Mouse (Mus musculus): ENCODE measurements around the gene Gpd2. TPM values are rescaled to one million over a fixed set of nuclear protein-coding genes. Genes with fewer than 3 reads are reported as not detected.

Gene Gpd2
- polyA plus RNA-seq, 1 experiment from 2014 or later: 21.1 TPM

GRCm38 (mm10) chr2:57378147-57378889, 140.9 kb downstream of the Gpd2 start:
- H3K4me2 ChIP-seq (ENCODE audit: low read depth, low read length): no peak overlapping the region
- H3K27ac ChIP-seq (ENCODE audit: low read depth, low read length): no peak overlapping the region
- no peaks in the 10 kb centered on the region for H3K9me3 ChIP-seq (ENCODE audit: control insufficient read depth, low read length)
- no peaks in the 10 kb centered on the region for H3K27me3 ChIP-seq (ENCODE audit: control insufficient read depth, insufficient read depth, low read length)
- WGBS: 6% methylated on average over 8 of the region's 8 CpGs
- H3K36me3 ChIP-seq (ENCODE audit: control insufficient read depth, insufficient read depth, low read length): no peaks in the 10 kb centered on the region
- no peak for ATAC-seq (ENCODE audit: low read depth)
- no peak overlapping the region for H3K4me3 ChIP-seq (ENCODE audit: low read depth, low read length)
- peaks cover 8% of the 10 kb centered on the region; the same call in 1 of the 2 replicates for H3K4me1 ChIP-seq (ENCODE audit: control insufficient read depth, insufficient read depth, low read length)
- no peak overlapping the region for H3K9ac ChIP-seq (replicated peaks; ENCODE audit: low read depth, low read length)

- no peak for ATAC-seq (ENCODE audit: low read depth)
- 92% methylated on average over 2 of the region's 2 CpGs for WGBS
- no peaks in the 10 kb centered on the region for H3K9me3 ChIP-seq (ENCODE audit: control insufficient read depth, low read length)
Observed at GRCm38 (mm10) chr2:57384625-57385024, 147.2 kb downstream of the Gpd2 start.

GRCm38 (mm10) chr2:57387816-57388215, 150.4 kb downstream of the Gpd2 start:
- no peak overlapping the region for H3K27ac ChIP-seq (ENCODE audit: low read depth, low read length)
- no peak overlapping the region for H3K4me2 ChIP-seq (ENCODE audit: low read depth, low read length)

More at GRCm38 (mm10) chr2:57384625-57385024, 147.2 kb downstream of the Gpd2 start:
- H3K27me3 ChIP-seq (ENCODE audit: control insufficient read depth, insufficient read depth, low read length): no peaks in the 10 kb centered on the region
- no peak overlapping the region for H3K27ac ChIP-seq (ENCODE audit: low read depth, low read length)
- H3K9ac ChIP-seq (replicated peaks; ENCODE audit: low read depth, low read length): no peak overlapping the region
- H3K36me3 ChIP-seq (ENCODE audit: control insufficient read depth, insufficient read depth, low read length): no peaks in the 10 kb centered on the region
- H3K4me1 ChIP-seq (ENCODE audit: control insufficient read depth, insufficient read depth, low read length): no peaks in the 10 kb centered on the region
- no peak overlapping the region for H3K4me2 ChIP-seq (ENCODE audit: low read depth, low read length)
- H3K4me3 ChIP-seq (ENCODE audit: low read depth, low read length): no peak overlapping the region

GRCm38 (mm10) chr2:57395071-57395470, 157.6 kb downstream of the Gpd2 start:
- WGBS: 88% methylated on average over 4 of the region's 4 CpGs
- Histone ChIP-seq H3K36me3 (ENCODE audit: control insufficient read depth, insufficient read depth, low read length) (no peaks in the 10 kb centered on the region), H3K27me3 (ENCODE audit: control insufficient read depth, insufficient read depth, low read length) (no peaks in the 10 kb centered on the region), H3K9me3 (ENCODE audit: control insufficient read depth, low read length) (no peaks in the 10 kb centered on the region), H3K27ac (ENCODE audit: low read depth, low read length) (no peak overlapping the region), H3K4me3 (ENCODE audit: low read depth, low read length) (no peak overlapping the region), H3K9ac (replicated peaks; ENCODE audit: low read depth, low read length) (no peak overlapping the region), H3K4me2 (ENCODE audit: low read depth, low read length) (no peak overlapping the region), H3K4me1 (ENCODE audit: control insufficient read depth, insufficient read depth, low read length) (no peaks in the 10 kb centered on the region)
- no peak for ATAC-seq (ENCODE audit: low read depth)

More at GRCm38 (mm10) chr2:57387816-57388215, 150.4 kb downstream of the Gpd2 start:
- peak; percentile 78; the same call in 1 of the 2 replicates for ATAC-seq (ENCODE audit: low read depth)
- 10% methylated on average over 7 of the region's 7 CpGs for WGBS
- Histone ChIP-seq H3K27me3 (ENCODE audit: control insufficient read depth, insufficient read depth, low read length) (no peaks in the 10 kb centered on the region), H3K4me3 (ENCODE audit: low read depth, low read length) (no peak overlapping the region), H3K9ac (replicated peaks; ENCODE audit: low read depth, low read length) (no peak overlapping the region), H3K36me3 (ENCODE audit: control insufficient read depth, insufficient read depth, low read length) (no peaks in the 10 kb centered on the region), H3K9me3 (ENCODE audit: control insufficient read depth, low read length) (no peaks in the 10 kb centered on the region), H3K4me1 (ENCODE audit: control insufficient read depth, insufficient read depth, low read length) (no peaks in the 10 kb centered on the region)

- H3K4me2 ChIP-seq (ENCODE audit: low read depth, low read length): no peak overlapping the region
Observed at GRCm38 (mm10) chr2:57396061-57396460, 158.6 kb downstream of the Gpd2 start.

GRCm38 (mm10) chr2:57397727-57398126, 160.3 kb downstream of the Gpd2 start:
- Histone ChIP-seq H3K9me3 (ENCODE audit: control insufficient read depth, low read length) (no peaks in the 10 kb centered on the region), H3K4me2 (ENCODE audit: low read depth, low read length) (no peak overlapping the region), H3K4me3 (ENCODE audit: low read depth, low read length) (no peak overlapping the region), H3K27me3 (ENCODE audit: control insufficient read depth, insufficient read depth, low read length) (no peaks in the 10 kb centered on the region), H3K36me3 (ENCODE audit: control insufficient read depth, insufficient read depth, low read length) (no peaks in the 10 kb centered on the region), H3K4me1 (ENCODE audit: control insufficient read depth, insufficient read depth, low read length) (no peaks in the 10 kb centered on the region), H3K9ac (replicated peaks; ENCODE audit: low read depth, low read length) (no peak overlapping the region), H3K27ac (ENCODE audit: low read depth, low read length) (no peak overlapping the region)
- ATAC-seq (ENCODE audit: low read depth): no peak
- WGBS: 93% methylated on average over 3 of the region's 3 CpGs

More at GRCm38 (mm10) chr2:57396061-57396460, 158.6 kb downstream of the Gpd2 start:
- Histone ChIP-seq H3K9ac (replicated peaks; ENCODE audit: low read depth, low read length) (no peak overlapping the region), H3K36me3 (ENCODE audit: control insufficient read depth, insufficient read depth, low read length) (no peaks in the 10 kb centered on the region), H3K27me3 (ENCODE audit: control insufficient read depth, insufficient read depth, low read length) (no peaks in the 10 kb centered on the region), H3K9me3 (ENCODE audit: control insufficient read depth, low read length) (no peaks in the 10 kb centered on the region), H3K4me3 (ENCODE audit: low read depth, low read length) (no peak overlapping the region), H3K27ac (ENCODE audit: low read depth, low read length) (no peak overlapping the region), H3K4me1 (ENCODE audit: control insufficient read depth, insufficient read depth, low read length) (no peaks in the 10 kb centered on the region)
- ATAC-seq (ENCODE audit: low read depth): no peak
- 92% methylated on average over 13 of the region's 13 CpGs for WGBS

GRCm38 (mm10) chr2:57407414-57408019, 170.1 kb downstream of the Gpd2 start:
- Histone ChIP-seq H3K4me1 (ENCODE audit: control insufficient read depth, insufficient read depth, low read length) (no peaks in the 10 kb centered on the region), H3K4me2 (ENCODE audit: low read depth, low read length) (no peak overlapping the region), H3K9me3 (ENCODE audit: control insufficient read depth, low read length) (no peaks in the 10 kb centered on the region), H3K27ac (ENCODE audit: low read depth, low read length) (no peak overlapping the region), H3K36me3 (ENCODE audit: control insufficient read depth, insufficient read depth, low read length) (no peaks in the 10 kb centered on the region), H3K9ac (replicated peaks; ENCODE audit: low read depth, low read length) (no peak overlapping the region), H3K27me3 (ENCODE audit: control insufficient read depth, insufficient read depth, low read length) (no peaks in the 10 kb centered on the region), H3K4me3 (ENCODE audit: low read depth, low read length) (no peak overlapping the region)
- no peak for ATAC-seq (ENCODE audit: low read depth)
- 89% methylated on average over 4 of the region's 4 CpGs for WGBS

- Histone ChIP-seq H3K4me3 (ENCODE audit: low read depth, low read length) (no peak overlapping the region), H3K4me2 (ENCODE audit: low read depth, low read length) (no peak overlapping the region), H3K9ac (replicated peaks; ENCODE audit: low read depth, low read length) (no peak overlapping the region), H3K27me3 (ENCODE audit: control insufficient read depth, insufficient read depth, low read length) (no peaks in the 10 kb centered on the region), H3K9me3 (ENCODE audit: control insufficient read depth, low read length) (no peaks in the 10 kb centered on the region), H3K4me1 (ENCODE audit: control insufficient read depth, insufficient read depth, low read length) (no peaks in the 10 kb centered on the region), H3K36me3 (ENCODE audit: control insufficient read depth, insufficient read depth, low read length) (no peaks in the 10 kb centered on the region), H3K27ac (ENCODE audit: low read depth, low read length) (no peak overlapping the region)
- WGBS: 91% methylated on average over 4 of the region's 4 CpGs
- ATAC-seq (ENCODE audit: low read depth): no peak
Observed at GRCm38 (mm10) chr2:57408413-57408812, 171.0 kb downstream of the Gpd2 start.

GRCm38 (mm10) chr2:57411551-57411950, 174.1 kb downstream of the Gpd2 start:
- H3K4me2 ChIP-seq (ENCODE audit: low read depth, low read length): no peak overlapping the region
- H3K27me3 ChIP-seq (ENCODE audit: control insufficient read depth, insufficient read depth, low read length): no peaks in the 10 kb centered on the region
- no peaks in the 10 kb centered on the region for H3K36me3 ChIP-seq (ENCODE audit: control insufficient read depth, insufficient read depth, low read length)
- no peak overlapping the region for H3K9ac ChIP-seq (replicated peaks; ENCODE audit: low read depth, low read length)
- H3K27ac ChIP-seq (ENCODE audit: low read depth, low read length): no peak overlapping the region
- ATAC-seq (ENCODE audit: low read depth): no peak
- H3K4me1 ChIP-seq (ENCODE audit: control insufficient read depth, insufficient read depth, low read length): no peaks in the 10 kb centered on the region
- H3K9me3 ChIP-seq (ENCODE audit: control insufficient read depth, low read length): no peaks in the 10 kb centered on the region
- WGBS: 89% methylated on average over 2 of the region's 2 CpGs
- H3K4me3 ChIP-seq (ENCODE audit: low read depth, low read length): no peak overlapping the region
